Mouse (Mus musculus) midbrain, embryonic 11.5 days (tissue): ENCODE measurements at regions not wholly inside any gene's neighbourhood (a gene's known extent, or its start where the extent isn't known, plus 50 kb on each side); places are given as distances from the start of the nearest gene placed in this dataset.
"Not testable (repeated sequence)": the region's sequence is repeated elsewhere in the genome, so short reads cannot be mapped to it uniquely, and the experiment has no call there.

Experiments used
- ATAC-seq: fragments of 200-750 bp; cut with Nextera tagmentation; 2 replicates; pipeline ENCODE4 v1.8.0; 2017; ENCODE audit warnings: moderate TSS enrichment, moderate library complexity; ENCODE audit not compliant: low FRiP score
- DNase-seq: peaks from one replicate; pipeline ENCODE4 v3.0.0; 2015; ENCODE audit warnings: low spot score; ENCODE audit errors: missing footprints
- H3K27ac ChIP-seq: fragments of 300-500 bp; sonication (generic); 2 replicates; pipeline ENCODE4 v1.5.1; 2014; ENCODE audit warnings: low read depth, low read length
- H3K27me3 ChIP-seq: fragments of 300-500 bp; sonication (generic); 2 replicates; pipeline ENCODE4 v1.6.1; 2014; ENCODE audit warnings: mild to moderate bottlenecking, low read length, moderate library complexity, mixed read lengths; ENCODE audit not compliant: control insufficient read depth, insufficient read depth
- H3K36me3 ChIP-seq: fragments of 300-500 bp; sonication (generic); 2 replicates; pipeline ENCODE4 v1.6.1; 2014; ENCODE audit warnings: mild to moderate bottlenecking, low read length, moderate library complexity, mixed read lengths; ENCODE audit not compliant: control insufficient read depth, insufficient read depth
- H3K4me1 ChIP-seq: fragments of 300-500 bp; sonication (generic); 2 replicates; pipeline ENCODE4 v1.6.1; 2014; ENCODE audit warnings: low read length; ENCODE audit not compliant: control insufficient read depth, insufficient read depth
- H3K4me2 ChIP-seq: fragments of 300-500 bp; sonication (generic); 2 replicates; pipeline ENCODE4 v1.6.1; 2014; ENCODE audit warnings: mild to moderate bottlenecking, moderate library complexity
- H3K4me3 ChIP-seq: fragments of 300-500 bp; sonication (generic); 2 replicates; pipeline ENCODE4 v1.5.1; 2014; ENCODE audit warnings: low read depth, low read length
- H3K9ac ChIP-seq: fragments of 300-500 bp; sonication (generic); 2 replicates; pipeline ENCODE4 v1.6.1; 2014; ENCODE audit warnings: low read length
- H3K9me3 ChIP-seq: fragments of 300-500 bp; sonication (generic); 2 replicates; pipeline ENCODE4 v1.6.1; 2016; ENCODE audit warnings: low read length; ENCODE audit not compliant: control insufficient read depth
- WGBS: fragments of 180-500 bp; shearing (Covaris S2); extraction: QIAGEN DNeasy Blood & Tissue Kit; methylation state at CpG from one replicate; pipeline ENCODE4 v1.1.7; 2014; 5-methylcytosine and 5-hydroxymethylcytosine counted together

- H3K4me3 ChIP-seq = no peak overlapping the region
- H3K9ac ChIP-seq = no peak overlapping the region
- ATAC-seq (no peak), DNase-seq (no peak)
- no peaks in the 10 kb centered on the region for H3K9me3 ChIP-seq
- H3K27me3 ChIP-seq = no peaks in the 10 kb centered on the region
- no peak overlapping the region for H3K4me2 ChIP-seq
- WGBS = 85% methylated on average over 5 of the region's 5 CpGs
- H3K36me3 ChIP-seq = no peaks in the 10 kb centered on the region
- H3K27ac ChIP-seq = no peak overlapping the region
- no peaks in the 10 kb centered on the region for H3K4me1 ChIP-seq
Observed at GRCm38 (mm10) chr2:71597956-71598355, 51.4 kb upstream of the Dlx2 start.

- no peak overlapping the region for H3K9ac ChIP-seq
- H3K36me3 ChIP-seq = no peaks in the 10 kb centered on the region
- ATAC-seq = no peak
- no peak overlapping the region for H3K4me3 ChIP-seq
- H3K4me2 ChIP-seq = no peak overlapping the region
- no peak for DNase-seq
- 72% methylated on average over 10 of the region's 10 CpGs for WGBS
- no peaks in the 10 kb centered on the region for H3K9me3 ChIP-seq
- no peak overlapping the region for H3K27ac ChIP-seq
- H3K4me1 ChIP-seq = no peaks in the 10 kb centered on the region
- no peaks in the 10 kb centered on the region for H3K27me3 ChIP-seq
Observed at GRCm38 (mm10) chr2:71598368-71598767, 51.8 kb upstream of the Dlx2 start.

GRCm38 (mm10) chr2:71598778-71599177 is 52.2 kb upstream of the Dlx2 start:
- Histone ChIP-seq H3K36me3 (no peaks in the 10 kb centered on the region), H3K4me1 (no peaks in the 10 kb centered on the region), H3K27me3 (no peaks in the 10 kb centered on the region), H3K9ac (no peak overlapping the region), H3K4me2 (no peak overlapping the region), H3K4me3 (no peak overlapping the region), H3K27ac (no peak overlapping the region), H3K9me3 (no peaks in the 10 kb centered on the region)
- ATAC-seq (peak; percentile 76), DNase-seq (peak; percentile 98)
- 10% methylated on average over 5 of the region's 5 CpGs for WGBS

- H3K36me3 ChIP-seq = no peaks in the 10 kb centered on the region
Observed at GRCm38 (mm10) chr2:71600213-71600612, 53.7 kb upstream of the Dlx2 start.

GRCm38 (mm10) chr2:71600999-71601398 is 54.4 kb upstream of the Dlx2 start:
- H3K9ac ChIP-seq = no peak overlapping the region
- no peak overlapping the region for H3K27ac ChIP-seq
- ATAC-seq (no peak), DNase-seq (no peak)
- H3K9me3 ChIP-seq = 0 out of 2 replicates have a peak, but pooled peaks cover 3% of the 10 kb centered on the region
- H3K4me2 ChIP-seq = no peak overlapping the region
- H3K4me1 ChIP-seq = no peaks in the 10 kb centered on the region
- WGBS = 38% methylated on average over 1 of the region's 1 CpGs
- H3K27me3 ChIP-seq = no peaks in the 10 kb centered on the region
- no peak overlapping the region for H3K4me3 ChIP-seq
- H3K36me3 ChIP-seq = no peaks in the 10 kb centered on the region

More at GRCm38 (mm10) chr2:71600213-71600612, 53.7 kb upstream of the Dlx2 start:
- H3K9me3 ChIP-seq = 0 out of 2 replicates have a peak, but pooled peaks cover 3% of the 10 kb centered on the region
- H3K4me1 ChIP-seq = no peaks in the 10 kb centered on the region
- no peak for DNase-seq
- no peak overlapping the region for H3K4me3 ChIP-seq
- no peaks in the 10 kb centered on the region for H3K27me3 ChIP-seq
- WGBS = 76% methylated on average over 7 of the region's 7 CpGs
- no peak overlapping the region for H3K27ac ChIP-seq
- no peak overlapping the region for H3K9ac ChIP-seq
- no peak for ATAC-seq
- H3K4me2 ChIP-seq = no peak overlapping the region

- not testable (repeated sequence) for H3K27ac ChIP-seq, H3K4me3 ChIP-seq, H3K4me1 ChIP-seq, H3K27me3 ChIP-seq, H3K9ac ChIP-seq, H3K4me2 ChIP-seq, H3K36me3 ChIP-seq, H3K9me3 ChIP-seq, DNase-seq, ATAC-seq
- WGBS = 95% methylated on average over 8 of the region's 8 CpGs
Observed at GRCm38 (mm10) chr2:71603796-71604195, 57.2 kb upstream of the Dlx2 start.

GRCm38 (mm10) chr2:71605606-71606005 is 59.1 kb upstream of the Dlx2 start:
- WGBS = 86% methylated on average over 1 of the region's 1 CpGs
- H3K9ac ChIP-seq = no peak overlapping the region
- H3K27me3 ChIP-seq = no peaks in the 10 kb centered on the region
- no peak overlapping the region for H3K4me3 ChIP-seq
- H3K4me2 ChIP-seq = no peak overlapping the region
- ATAC-seq (no peak), DNase-seq (no peak)
- H3K27ac ChIP-seq = no peak overlapping the region
- no peaks in the 10 kb centered on the region for H3K36me3 ChIP-seq
- peaks cover 7% of the 10 kb centered on the region; the same call in 1 of the 2 replicates for H3K4me1 ChIP-seq
- 0 out of 2 replicates have a peak, but pooled peaks cover 3% of the 10 kb centered on the region for H3K9me3 ChIP-seq

- Histone ChIP-seq H3K4me2 (no peak overlapping the region), H3K4me3 (no peak overlapping the region), H3K27me3 (no peaks in the 10 kb centered on the region), H3K36me3 (no peaks in the 10 kb centered on the region), H3K4me1 (peaks cover 9% of the 10 kb centered on the region; the same call in 1 of the 2 replicates), H3K27ac (no peak overlapping the region), H3K9me3 (0 out of 2 replicates have a peak, but pooled peaks cover 3% of the 10 kb centered on the region), H3K9ac (no peak overlapping the region)
- 89% methylated on average over 3 of the region's 3 CpGs for WGBS
- no peak for DNase-seq
- ATAC-seq = no peak
Observed at GRCm38 (mm10) chr2:71607087-71607502, 60.5 kb upstream of the Dlx2 start.

- no peak for DNase-seq
- 57% methylated on average over 2 of the region's 2 CpGs for WGBS
- no peaks in the 10 kb centered on the region for H3K9me3 ChIP-seq
- H3K4me1 ChIP-seq = peaks cover 14% of the 10 kb centered on the region
- H3K36me3 ChIP-seq = no peaks in the 10 kb centered on the region
- no peak overlapping the region for H3K4me2 ChIP-seq
- H3K9ac ChIP-seq = no peak overlapping the region; the same call in 1 of the 2 replicates
- H3K27ac ChIP-seq = no peak overlapping the region
- no peak for ATAC-seq
- H3K27me3 ChIP-seq = no peaks in the 10 kb centered on the region
- H3K4me3 ChIP-seq = no peak overlapping the region
Observed at GRCm38 (mm10) chr2:71613216-71613615, 66.7 kb upstream of the Dlx2 start.
